Mouse (Mus musculus) cerebellum, adult 2 months (tissue): Measurements from ENCODE around the gene Megf8. TPM values are rescaled to one million over a fixed set of nuclear protein-coding genes. Genes with fewer than 3 reads are reported as not detected.

Experiments used
- DNase-seq, 2 experiments: peaks; one replicate each; pipeline ENCODE4 v3.0.0; 2021
- H3K27ac ChIP-seq: fragments of 200-500 bp; 2 replicates; pipeline ENCODE4 v1.5.1; 2012; ENCODE audit warnings: low read length, control low read depth, inconsistent platforms; ENCODE audit not compliant: insufficient read depth
- H3K27me3 ChIP-seq: fragments of 200-500 bp; 2 replicates; pipeline ENCODE4 v1.6.1; 2012; ENCODE audit warnings: inconsistent platforms, mild to moderate bottlenecking, low read length, moderate library complexity; ENCODE audit not compliant: control insufficient read depth, insufficient read depth
- H3K4me1 ChIP-seq: fragments of 200-500 bp; 2 replicates; pipeline ENCODE4 v1.6.1; 2011; ENCODE audit warnings: low read length; ENCODE audit not compliant: control insufficient read depth, insufficient read depth
- H3K4me3 ChIP-seq: fragments of 200-500 bp; replicated peaks from 2 replicates; pipeline ENCODE3; 2011; ENCODE audit warnings: mild to moderate bottlenecking, low read depth, low read length, control low read depth; ENCODE audit not compliant: insufficient read depth
- CTCF ChIP-seq: fragments of 200-500 bp; IDR thresholded peaks from 2 replicates; pipeline ENCODE4 v1.5.1; 2011; ENCODE audit warnings: low read depth, mild to moderate bottlenecking, control low read depth, low read length, moderate library complexity, borderline replicate concordance; ENCODE audit not compliant: insufficient read depth
- POLR2A ChIP-seq: fragments of 200-500 bp; IDR thresholded peaks from 2 replicates; pipeline ENCODE4 v1.6.1; 2011; ENCODE audit warnings: low read length, control low read depth, borderline replicate concordance; ENCODE audit not compliant: insufficient read depth
- WGBS: fragments of 180-500 bp; shearing (Covaris S2); methylation state at CpG from one replicate; pipeline ENCODE4 v1.1.7; 2018; 5-methylcytosine and 5-hydroxymethylcytosine counted together
- polyA plus RNA-seq: library from polyadenylated mRNA; depleted of rRNA; stranded (reverse); fragments of >200 nt; gene quantifications from 2 replicates; pipeline ENCODE4 v1.2.3, GENCODE M21; 2012; rRNA removed

Megf8 gene
- polyA plus RNA-seq, 1 experiment = 76.8 TPM

DNA sequence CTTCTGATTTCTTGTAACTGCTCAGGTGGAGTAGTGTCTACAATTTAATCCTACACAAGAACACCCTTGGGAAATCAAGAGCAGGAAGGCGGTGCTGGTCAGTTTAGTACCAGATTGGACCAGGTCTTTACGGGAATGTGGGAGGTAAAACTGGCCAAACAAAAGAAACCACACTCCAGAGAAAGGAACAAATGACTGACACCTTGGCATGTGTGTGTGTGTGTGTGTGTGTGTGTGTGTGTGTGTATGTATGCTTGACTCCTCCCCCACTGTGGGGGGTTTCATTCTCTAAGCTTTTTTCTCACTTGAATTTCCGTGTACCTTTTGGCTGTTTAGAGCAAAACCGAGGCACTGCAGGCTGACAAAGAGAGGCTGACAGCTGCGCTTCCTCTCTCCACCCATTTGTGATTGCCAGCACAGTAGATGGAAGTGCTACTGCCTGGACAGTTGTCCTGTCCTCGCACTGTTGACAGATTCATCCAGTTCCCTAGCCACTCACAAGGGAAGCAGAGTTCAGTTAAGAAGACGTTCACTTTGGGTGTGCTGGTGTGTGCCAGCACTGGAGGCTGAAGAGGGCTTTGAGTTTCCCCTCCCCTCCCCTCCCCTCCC is 96.0 kb downstream of the Megf8 start, which contains the start of gene Cxcl17:
TSS of gene Cxcl17 (minus strand) at position 54 of the 609 bp plus-strand sequence.
- no peak for TF ChIP-seq POLR2A
- no peak for TF ChIP-seq CTCF
- Histone ChIP-seq H3K27ac (no peak within 1 kb of the TSS), H3K4me1 (no peaks in the 10 kb centered on the region), H3K27me3 (no peaks in the 10 kb centered on the region), H3K4me3 (no peak within 1 kb of the TSS)
- no peak for DNase-seq
- WGBS = 40% methylated on average over 7 of the region's 7 CpGs

Other genes starting within 250 kb of the Megf8 start
- gene Grik5, start 244.8 kb upstream of the Megf8 start, polyA plus RNA-seq = 74.6 and 77.4 TPM in 2 replicates
- gene Zfp574, start 244.6 kb upstream of the Megf8 start, polyA plus RNA-seq = 44.3 and 45.7 TPM in 2 replicates
- 8.4 and 10.6 TPM in 2 replicates for gene Pou2f2, start 137.4 kb upstream of the Megf8 start, polyA plus RNA-seq
- gene Dedd2, start 96.5 kb upstream of the Megf8 start, polyA plus RNA-seq = 29.0 and 29.6 TPM in 2 replicates
- gene Zfp526, start 95.7 kb upstream of the Megf8 start, polyA plus RNA-seq = 9.2 and 10.9 TPM in 2 replicates
- 226 and 230 TPM in 2 replicates for gene Gsk3a, start 79.3 kb upstream of the Megf8 start, polyA plus RNA-seq
- gene Erf, start 66.4 kb upstream of the Megf8 start, polyA plus RNA-seq = 14.3 and 14.8 TPM in 2 replicates
- gene Cic, start 49.5 kb upstream of the Megf8 start, polyA plus RNA-seq = 121 and 124 TPM in 2 replicates
- gene Pafah1b3, start 19.2 kb upstream of the Megf8 start, polyA plus RNA-seq = 41.9 and 42.6 TPM in 2 replicates
- gene Prr19, start 15.8 kb upstream of the Megf8 start, polyA plus RNA-seq = 0.16 and 0.20 TPM in 2 replicates
- 226 and 246 TPM in 2 replicates for gene Tmem145, start 11.1 kb upstream of the Megf8 start, polyA plus RNA-seq
- gene Cnfn, start 52.6 kb downstream of the Megf8 start, polyA plus RNA-seq = 0.59 TPM in 1 of 2 replicates, not detected in the other
- 12.1 and 12.3 TPM in 2 replicates for gene Lipe, start 81.5 kb downstream of the Megf8 start, polyA plus RNA-seq
- not detected in 2 replicates for gene Cxcl17, start 95.7 kb downstream of the Megf8 start, polyA plus RNA-seq
- 3.5 and 4.1 TPM in 2 replicates for gene Ceacam1, start 160.4 kb downstream of the Megf8 start, polyA plus RNA-seq
- gene Ceacam2, start 222.7 kb downstream of the Megf8 start, polyA plus RNA-seq = 0.38 and 0.57 TPM in 2 replicates